Mouse (Mus musculus): ENCODE data around the gene Lamp2. TPM values are rescaled to one million over a fixed set of nuclear protein-coding genes. Genes with fewer than 3 reads are reported as not detected.
"Not testable (repeated sequence)": the region's sequence is repeated elsewhere in the genome, so short reads cannot be mapped to it uniquely, and the experiment has no call there.

Lamp2 gene
- polyA plus RNA-seq, 1 experiment from 2014 or later: 250 TPM

DNA sequence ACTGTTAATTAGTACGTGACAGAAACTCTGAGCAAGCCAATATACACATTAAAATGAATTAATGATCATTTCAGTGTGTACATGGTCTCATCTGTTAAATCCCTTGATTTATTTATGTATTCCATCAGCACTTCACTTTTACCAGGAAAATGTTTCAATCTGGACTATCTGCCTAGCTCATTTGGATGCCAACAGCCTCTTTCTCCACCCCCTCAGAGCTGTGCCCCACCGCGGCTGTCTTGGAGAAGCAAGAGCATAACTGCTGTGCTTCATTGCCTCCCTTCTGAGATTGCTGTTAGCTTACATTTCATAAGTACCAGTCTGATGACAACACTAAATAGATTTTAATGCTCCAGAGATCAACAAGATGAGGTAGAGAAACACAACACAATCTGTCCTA is 52.4 kb downstream of the Lamp2 start:
- Histone ChIP-seq H3K4me2 (replicated peaks; ENCODE audit: low read depth, low read length) (no peak overlapping the region), H3K27ac (ENCODE audit: low read length) (no peak overlapping the region), H3K4me3 (ENCODE audit: low read depth, low read length) (no peak overlapping the region), H3K9me3 (ENCODE audit: low read length) (no peaks in the 10 kb centered on the region), H3K27me3 (replicated peaks; ENCODE audit: insufficient read depth, low read length) (no peaks in the 10 kb centered on the region), H3K9ac (replicated peaks; ENCODE audit: low read depth) (no peak overlapping the region), H3K36me3 (ENCODE audit: insufficient read depth, low read length) (no peaks in the 10 kb centered on the region), H3K4me1 (ENCODE audit: insufficient read depth, low read depth, low read length) (no peaks in the 10 kb centered on the region)
- no peak for ATAC-seq
- 76% methylated on average over 3 of the region's 3 CpGs for WGBS
- no peak for DNase-seq (ENCODE audit: low spot score)
- TF ChIP-seq CTCF (IDR thresholded peaks at IDR 0.05): no peak
- no peak for TF ChIP-seq EP300 (IDR thresholded peaks at IDR 0.05)

DNA sequence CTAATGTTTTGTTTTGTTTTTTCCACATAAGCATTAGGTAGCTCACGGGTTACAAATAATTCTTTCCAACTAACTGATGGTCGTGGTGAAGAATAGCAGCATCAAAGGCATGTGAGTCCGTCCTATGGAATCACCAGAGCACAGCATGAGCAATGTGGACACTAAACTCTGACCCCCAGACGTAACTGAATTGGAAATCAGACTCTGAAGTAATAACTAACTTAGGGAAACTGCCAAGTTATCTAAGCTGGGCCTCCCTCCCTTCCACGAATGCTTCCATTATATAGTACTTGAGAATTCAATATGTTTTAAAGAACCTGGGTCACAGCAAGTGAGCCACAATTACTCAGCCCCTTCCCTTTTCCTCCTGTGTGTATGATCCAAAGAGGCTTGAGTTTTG is 53.3 kb downstream of the Lamp2 start:
- WGBS: 69% methylated on average over 5 of the region's 5 CpGs
- ATAC-seq (no peak), DNase-seq (ENCODE audit: low spot score) (peak; percentile 5)
- no peak overlapping the region for H3K27ac ChIP-seq (ENCODE audit: low read length)
- no peaks in the 10 kb centered on the region for H3K9me3 ChIP-seq (ENCODE audit: low read length)
- H3K4me3 ChIP-seq (ENCODE audit: low read depth, low read length): no peak overlapping the region
- H3K4me1 ChIP-seq (ENCODE audit: insufficient read depth, low read depth, low read length): no peaks in the 10 kb centered on the region
- H3K36me3 ChIP-seq (ENCODE audit: insufficient read depth, low read length): no peaks in the 10 kb centered on the region
- no peak overlapping the region for H3K4me2 ChIP-seq (replicated peaks; ENCODE audit: low read depth, low read length)
- H3K27me3 ChIP-seq (replicated peaks; ENCODE audit: insufficient read depth, low read length): no peaks in the 10 kb centered on the region
- TF ChIP-seq EP300 (IDR thresholded peaks at IDR 0.05) (no peak), CTCF (IDR thresholded peaks at IDR 0.05) (no peak)
- H3K9ac ChIP-seq (replicated peaks; ENCODE audit: low read depth): no peak overlapping the region

DNA sequence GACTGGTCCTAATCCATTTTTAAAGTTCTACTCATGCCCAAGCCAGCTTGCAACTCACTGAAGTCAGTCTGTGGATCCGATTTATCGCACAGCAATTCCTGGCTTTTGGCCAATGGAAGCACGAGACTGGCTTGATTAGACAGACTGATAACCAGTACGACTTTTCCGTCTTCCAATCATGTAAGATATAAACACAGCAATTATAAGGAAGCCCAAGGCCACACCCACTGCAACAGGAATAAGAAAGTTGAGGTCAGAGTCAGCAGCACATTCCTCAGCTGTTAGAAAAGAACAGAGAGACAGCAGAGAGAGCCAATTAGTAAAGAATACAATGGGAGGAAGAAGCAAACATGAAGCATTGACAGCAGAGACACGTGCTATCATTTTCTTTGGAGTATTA is 54.2 kb downstream of the Lamp2 start:
- no peaks in the 10 kb centered on the region for H3K4me1 ChIP-seq (ENCODE audit: insufficient read depth, low read depth, low read length)
- DNase-seq (ENCODE audit: low spot score) (peak; percentile 54), ATAC-seq (peak; percentile 78)
- 29% methylated on average over 6 of the region's 6 CpGs for WGBS
- H3K4me2 ChIP-seq (replicated peaks; ENCODE audit: low read depth, low read length): no peak overlapping the region
- H3K9ac ChIP-seq (replicated peaks; ENCODE audit: low read depth): no peak overlapping the region
- TF ChIP-seq CTCF (IDR thresholded peaks at IDR 0.05): no peak
- peak; percentile 67 for TF ChIP-seq EP300 (IDR thresholded peaks at IDR 0.05)
- H3K27ac ChIP-seq (ENCODE audit: low read length): no peak overlapping the region
- H3K4me3 ChIP-seq (ENCODE audit: low read depth, low read length): no peak overlapping the region
- H3K27me3 ChIP-seq (replicated peaks; ENCODE audit: insufficient read depth, low read length): no peaks in the 10 kb centered on the region
- no peaks in the 10 kb centered on the region for H3K9me3 ChIP-seq (ENCODE audit: low read length)
- H3K36me3 ChIP-seq (ENCODE audit: insufficient read depth, low read length): no peaks in the 10 kb centered on the region

DNA sequence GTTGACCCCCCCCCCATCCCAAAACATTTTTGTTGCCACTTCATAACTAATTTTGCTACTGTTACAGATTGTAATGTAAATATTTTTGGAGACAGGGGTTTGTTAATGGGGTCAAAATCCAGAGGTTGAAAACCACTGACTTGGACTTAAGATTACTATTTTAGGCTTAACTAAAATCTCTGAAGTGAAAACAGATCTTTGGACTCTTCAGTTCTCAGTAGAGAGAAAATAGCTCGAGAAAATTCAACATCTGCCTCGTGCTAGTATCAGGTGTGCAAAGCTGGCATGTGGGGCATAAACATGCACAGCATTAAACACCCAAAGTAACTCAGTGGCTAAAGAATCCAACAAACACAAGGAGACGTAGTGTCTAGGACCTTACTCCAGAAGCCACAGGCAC is 55.6 kb downstream of the Lamp2 start:
- WGBS: 71% methylated on average over 3 of the region's 3 CpGs
- Histone ChIP-seq H3K27me3 (replicated peaks; ENCODE audit: insufficient read depth, low read length) (no peaks in the 10 kb centered on the region), H3K27ac (ENCODE audit: low read length) (no peak overlapping the region), H3K4me2 (replicated peaks; ENCODE audit: low read depth, low read length) (no peak overlapping the region), H3K4me1 (ENCODE audit: insufficient read depth, low read depth, low read length) (no peaks in the 10 kb centered on the region), H3K9ac (replicated peaks; ENCODE audit: low read depth) (no peak overlapping the region), H3K9me3 (ENCODE audit: low read length) (no peaks in the 10 kb centered on the region), H3K4me3 (ENCODE audit: low read depth, low read length) (no peak overlapping the region), H3K36me3 (ENCODE audit: insufficient read depth, low read length) (no peaks in the 10 kb centered on the region)
- no peak for TF ChIP-seq CTCF (IDR thresholded peaks at IDR 0.05)
- no peak for TF ChIP-seq EP300 (IDR thresholded peaks at IDR 0.05)
- ATAC-seq: no peak
- DNase-seq (ENCODE audit: low spot score): no peak

DNA sequence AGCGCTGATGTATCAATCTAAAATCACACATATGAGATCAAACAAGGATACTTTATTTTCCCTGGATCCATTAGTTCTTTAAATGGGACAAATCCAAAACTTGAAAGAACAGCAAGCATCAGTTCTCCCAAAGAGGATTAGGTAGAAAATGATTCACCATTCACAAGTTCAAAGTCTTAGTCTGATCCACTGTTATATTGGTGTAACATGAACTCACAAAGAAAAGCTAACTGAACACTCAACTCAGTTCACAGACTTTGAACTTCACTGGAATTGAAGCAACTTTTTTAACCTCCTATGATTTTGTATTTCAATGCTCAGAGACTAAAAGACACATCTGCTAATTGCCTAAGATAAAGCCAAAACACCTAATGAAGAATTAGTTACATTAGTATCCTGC is 56.6 kb downstream of the Lamp2 start:
- TF ChIP-seq EP300 (IDR thresholded peaks at IDR 0.05) (no peak), CTCF (IDR thresholded peaks at IDR 0.05) (no peak)
- H3K27ac ChIP-seq (ENCODE audit: low read length): no peak overlapping the region
- H3K27me3 ChIP-seq (replicated peaks; ENCODE audit: insufficient read depth, low read length): no peaks in the 10 kb centered on the region
- H3K4me1 ChIP-seq (ENCODE audit: insufficient read depth, low read depth, low read length): no peaks in the 10 kb centered on the region
- ATAC-seq (no peak), DNase-seq (ENCODE audit: low spot score) (no peak)
- no peaks in the 10 kb centered on the region for H3K9me3 ChIP-seq (ENCODE audit: low read length)
- no peaks in the 10 kb centered on the region for H3K36me3 ChIP-seq (ENCODE audit: insufficient read depth, low read length)
- no peak overlapping the region for H3K4me2 ChIP-seq (replicated peaks; ENCODE audit: low read depth, low read length)
- WGBS: 87% methylated on average over 1 of the region's 1 CpGs
- H3K4me3 ChIP-seq (ENCODE audit: low read depth, low read length): no peak overlapping the region
- H3K9ac ChIP-seq (replicated peaks; ENCODE audit: low read depth): no peak overlapping the region

DNA sequence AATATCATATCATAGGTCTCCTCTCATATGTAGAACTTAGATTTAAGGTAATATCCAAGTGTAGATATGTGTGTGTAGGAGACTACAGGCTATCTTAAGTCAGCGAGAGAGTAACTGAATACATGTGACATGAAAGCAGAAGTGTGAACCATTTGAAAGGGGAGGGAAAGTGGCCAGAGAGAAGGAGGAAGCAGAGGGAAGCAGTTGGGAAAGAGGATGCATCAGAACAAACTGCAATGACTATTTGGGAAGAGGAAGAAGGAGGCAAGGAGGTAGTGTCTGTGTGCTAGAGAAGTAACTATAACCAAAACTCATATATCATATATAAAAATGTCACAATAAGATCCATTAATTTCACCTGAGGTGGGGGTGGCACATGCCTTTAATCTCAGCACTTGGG is 83.1 kb downstream of the Lamp2 start:
- H3K4me3 ChIP-seq (ENCODE audit: low read depth, low read length); H3K9ac ChIP-seq (replicated peaks; ENCODE audit: low read depth); H3K9me3 ChIP-seq (ENCODE audit: low read length); DNase-seq (ENCODE audit: low spot score); H3K36me3 ChIP-seq (ENCODE audit: insufficient read depth, low read length); ATAC-seq; H3K27ac ChIP-seq (ENCODE audit: low read length); H3K4me1 ChIP-seq (ENCODE audit: insufficient read depth, low read depth, low read length); H3K27me3 ChIP-seq (replicated peaks; ENCODE audit: insufficient read depth, low read length); H3K4me2 ChIP-seq (replicated peaks; ENCODE audit: low read depth, low read length): not testable (repeated sequence)
- WGBS: 75% methylated on average over 1 of the region's 1 CpGs

DNA sequence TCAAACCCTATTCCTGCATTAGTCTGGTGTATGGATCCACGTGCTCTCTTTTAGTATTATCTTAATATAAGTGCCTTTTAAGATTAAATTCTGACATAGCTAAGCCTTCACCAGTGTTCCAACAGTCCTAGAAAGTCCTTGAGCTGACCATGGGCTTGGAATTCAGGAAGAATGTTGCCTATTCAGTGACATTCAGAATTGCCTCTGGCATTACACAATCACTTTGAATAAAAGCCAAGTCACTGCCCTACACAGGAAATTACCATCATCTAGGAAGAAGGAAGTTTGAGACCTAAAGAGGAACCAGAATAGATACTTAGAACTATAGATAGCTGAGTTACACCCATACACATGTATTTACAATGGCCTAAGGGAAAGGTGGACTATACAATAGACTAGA is 91.6 kb downstream of the Lamp2 start:
- WGBS: 30% methylated on average over 1 of the region's 1 CpGs

More for the DNA sequence above, 91.6 kb downstream of the Lamp2 start:
- H3K36me3 ChIP-seq (ENCODE audit: insufficient read depth, low read length); H3K4me2 ChIP-seq (replicated peaks; ENCODE audit: low read depth, low read length); H3K27me3 ChIP-seq (replicated peaks; ENCODE audit: insufficient read depth, low read length); H3K9me3 ChIP-seq (ENCODE audit: low read length); ATAC-seq; H3K27ac ChIP-seq (ENCODE audit: low read length); H3K4me1 ChIP-seq (ENCODE audit: insufficient read depth, low read depth, low read length); H3K9ac ChIP-seq (replicated peaks; ENCODE audit: low read depth); H3K4me3 ChIP-seq (ENCODE audit: low read depth, low read length): not testable (repeated sequence)
- peak; percentile 6 for DNase-seq (ENCODE audit: low spot score)
